Mouse (Mus musculus): ENCODE results near the gene Speg.

Gene Speg

DNA sequence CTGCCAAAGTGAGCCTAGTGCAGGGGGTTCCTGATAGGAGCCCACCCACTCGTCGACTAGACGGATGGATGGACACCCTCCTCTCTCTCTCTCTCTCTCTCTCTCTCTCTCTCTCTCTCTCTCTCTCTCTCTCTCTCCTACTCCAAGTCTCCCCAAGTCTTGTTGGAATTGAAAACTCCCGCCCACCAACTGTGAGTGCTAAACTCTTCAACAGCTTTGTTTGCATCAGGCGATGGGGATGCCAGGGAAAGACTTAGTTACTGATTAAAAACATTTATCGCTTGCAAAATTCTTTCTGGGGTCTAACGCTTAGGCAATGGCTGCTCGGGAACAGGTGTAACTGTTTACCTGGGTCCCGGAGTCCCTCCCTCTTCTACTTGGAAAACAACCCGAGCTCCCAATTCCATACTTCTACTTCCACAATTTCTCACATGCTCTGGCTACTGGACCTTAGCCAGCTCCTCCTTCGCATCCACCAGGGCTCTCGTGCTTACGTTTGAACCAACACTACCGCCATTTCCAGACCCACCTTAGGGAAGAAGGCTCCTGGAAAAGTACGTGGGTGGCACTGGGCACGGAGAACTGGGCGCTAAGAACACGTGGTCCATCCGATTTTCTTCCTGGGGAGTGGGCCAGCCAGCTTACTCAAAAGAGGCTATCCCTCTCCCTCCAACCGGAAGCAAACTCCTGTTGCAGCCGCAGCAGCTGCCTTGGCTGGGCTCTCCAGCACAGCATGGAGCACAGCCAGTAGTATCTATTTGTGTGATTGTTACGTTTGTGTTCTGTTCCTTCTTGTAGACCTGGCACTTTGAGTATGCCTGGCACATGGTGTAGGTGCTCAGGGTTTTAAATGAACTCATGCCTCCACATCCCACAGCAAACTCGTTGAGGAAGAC is 83.9 kb downstream of the Speg start:
- DNase-seq (ENCODE audit: low read depth, low spot score), result no peak

DNA sequence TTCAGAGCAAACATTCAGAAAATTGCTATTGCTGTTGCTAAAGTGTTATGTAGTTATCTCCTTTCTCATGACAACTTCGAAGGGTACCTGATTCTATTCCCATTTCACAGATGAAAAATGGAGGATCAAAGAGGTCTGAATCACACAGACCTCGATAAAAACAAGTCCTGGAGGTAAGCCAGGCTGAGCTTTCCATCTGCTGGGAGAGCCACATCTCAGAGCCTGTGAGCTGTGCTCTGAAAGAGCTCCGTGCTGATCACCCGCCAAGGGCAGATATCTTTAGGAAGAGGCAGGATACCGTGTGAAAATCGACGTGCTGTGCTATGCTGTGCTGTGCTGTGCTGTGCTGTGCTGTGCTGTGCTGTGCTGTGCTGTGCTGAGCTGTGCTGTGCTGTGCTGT is 85.2 kb downstream of the Speg start:
- DNase-seq (ENCODE audit: low read depth, low spot score), result no peak

DNA sequence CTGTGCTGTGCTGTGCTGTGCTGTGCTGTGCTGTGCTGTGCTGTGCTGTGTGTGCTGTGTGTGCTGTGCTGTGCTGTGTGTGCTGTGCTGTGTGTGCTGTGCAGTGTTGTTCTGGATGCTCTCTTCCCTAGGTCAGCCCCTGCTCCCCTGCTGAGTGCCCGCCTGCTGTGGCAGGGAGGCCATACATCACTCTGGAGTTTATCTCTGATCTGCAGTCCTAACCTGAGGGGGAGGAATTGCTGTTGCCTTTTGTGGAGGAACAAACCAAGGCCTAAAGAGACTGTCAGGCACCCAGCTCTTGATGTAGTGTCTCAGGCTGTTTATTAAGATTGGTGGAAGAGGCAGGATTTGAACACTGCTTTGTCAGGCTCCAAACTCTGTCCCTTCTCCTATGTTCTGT is 87.5 kb downstream of the Speg start:
- no peak for DNase-seq (ENCODE audit: low read depth, low spot score)

- no peak for DNase-seq (ENCODE audit: low read depth, low spot score)
These were observed 88.6 kb downstream of the Speg start for GRCm38 (mm10) chr1:75463652-75464204.

DNA sequence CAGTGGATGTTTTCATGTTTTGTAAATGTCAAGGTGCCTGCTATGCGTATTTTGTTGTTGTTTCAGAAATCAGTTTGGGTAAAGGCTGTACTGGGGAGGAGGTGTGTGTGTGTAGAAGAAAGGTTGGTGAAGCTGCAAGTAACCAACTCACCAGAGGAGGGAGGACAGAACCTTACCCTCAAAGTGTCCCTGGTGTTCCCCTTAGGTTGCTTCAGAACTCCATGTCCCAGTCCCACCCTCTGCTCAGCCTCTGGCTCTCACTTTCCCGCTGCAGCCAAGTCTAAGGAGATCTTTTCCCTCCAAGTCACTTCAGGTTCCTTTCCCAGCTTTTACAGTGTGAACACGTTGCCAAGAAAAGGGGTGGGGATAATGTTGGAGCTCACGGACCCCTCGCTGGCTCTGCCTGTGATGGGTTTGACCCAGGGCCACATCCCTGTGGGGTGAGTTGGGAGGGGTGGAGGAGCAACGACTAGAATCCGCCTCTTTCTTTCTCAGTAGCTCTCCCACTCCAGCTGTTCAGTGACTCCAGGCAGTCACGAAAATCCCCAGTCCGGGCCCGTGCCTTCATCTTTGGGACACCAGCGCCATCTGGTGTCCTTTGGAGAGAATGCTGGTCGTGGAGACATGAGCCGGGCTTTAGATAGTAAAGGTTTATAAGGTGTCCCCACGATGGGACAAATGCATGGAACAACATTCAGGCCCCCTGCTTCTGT is 92.3 kb downstream of the Speg start:
- DNase-seq (ENCODE audit: low read depth, low spot score), result peak; percentile 67

DNA sequence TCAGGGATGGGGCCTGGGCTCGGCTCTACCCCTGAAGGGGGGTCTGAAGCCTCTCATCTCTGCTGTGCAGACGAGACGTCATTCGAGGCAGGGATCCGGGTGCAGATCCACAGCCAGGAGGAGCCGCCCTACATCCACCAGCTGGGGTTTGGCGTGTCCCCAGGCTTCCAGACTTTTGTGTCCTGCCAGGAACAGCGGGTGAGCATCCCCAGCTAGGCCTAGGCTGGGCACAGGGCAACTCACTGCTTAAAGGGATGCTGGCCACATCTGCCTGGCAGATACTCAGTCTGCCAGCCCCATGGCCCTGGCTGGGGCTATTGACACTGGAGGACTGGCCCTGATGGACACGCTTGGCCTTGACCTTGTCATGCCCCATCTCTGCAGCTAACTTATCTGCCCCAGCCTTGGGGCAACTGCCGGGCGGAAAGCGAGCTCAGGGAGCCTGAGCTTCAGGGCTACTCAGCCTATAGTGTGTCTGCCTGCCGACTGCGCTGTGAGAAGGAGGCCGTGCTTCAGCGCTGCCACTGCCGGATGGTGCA is 94.3 kb downstream of the Speg start:
- no peak for DNase-seq (ENCODE audit: low read depth, low spot score)

GRCm38 (mm10) chr1:75476441-75476840 is 101.3 kb downstream of the Speg start:
- DNase-seq (ENCODE audit: low read depth, low spot score), result no peak

- DNase-seq (ENCODE audit: low read depth, low spot score), result peak; percentile 81
These were observed 102.3 kb downstream of the Speg start for GRCm38 (mm10) chr1:75477264-75477965.

GRCm38 (mm10) chr1:75477966-75478290 is 102.8 kb downstream of the Speg start:
- DNase-seq (ENCODE audit: low read depth, low spot score), result peak; percentile 45

- no peak for DNase-seq (ENCODE audit: low read depth, low spot score)
These were observed 103.4 kb downstream of the Speg start for GRCm38 (mm10) chr1:75478497-75478896.

DNA sequence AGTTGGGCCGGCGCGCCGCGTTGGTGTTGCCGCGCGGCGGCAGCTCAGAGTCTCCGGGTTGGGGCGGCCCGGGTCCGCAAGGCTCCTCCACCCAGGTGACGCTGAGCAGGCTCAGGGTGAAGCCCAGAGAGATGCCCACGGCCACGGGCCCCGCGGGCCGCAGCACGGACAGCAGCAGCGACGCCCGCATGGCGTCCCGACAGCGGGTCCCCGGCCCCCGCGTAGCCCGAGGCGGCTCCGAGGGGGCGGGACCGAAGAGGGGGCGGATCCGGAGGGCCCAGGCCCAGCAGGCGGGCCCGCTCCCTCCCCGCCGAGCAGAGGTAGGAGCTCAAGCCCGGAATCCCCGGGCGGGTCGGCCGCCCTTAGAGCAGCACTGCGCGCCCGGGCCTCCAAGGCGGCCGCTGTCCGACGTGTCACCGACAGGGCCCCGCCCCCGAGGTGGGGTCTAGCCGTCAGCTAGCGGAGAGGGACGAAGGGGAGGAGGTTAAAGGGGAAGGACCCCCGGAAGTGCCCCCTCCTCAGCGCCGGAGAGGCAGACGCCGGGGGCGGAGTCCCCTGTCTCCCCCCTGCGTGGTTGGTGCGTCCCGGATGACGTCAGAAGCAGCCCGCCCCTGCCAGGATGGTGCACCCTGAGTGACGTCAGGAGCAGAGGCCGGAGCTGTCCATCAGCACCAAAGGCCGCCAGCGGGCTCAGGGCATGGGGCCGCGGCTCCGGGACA is 104.0 kb downstream of the Speg start, which contains the start of the genes Chpf and Tmem198:
Gene Chpf, minus strand, starts transcription at position 392 of the 719 bp plus-strand sequence.
Gene Tmem198, plus strand, starts transcription at position 617 of the 719 bp plus-strand sequence.
- peak; percentile 95 for DNase-seq (ENCODE audit: low read depth, low spot score)

DNA sequence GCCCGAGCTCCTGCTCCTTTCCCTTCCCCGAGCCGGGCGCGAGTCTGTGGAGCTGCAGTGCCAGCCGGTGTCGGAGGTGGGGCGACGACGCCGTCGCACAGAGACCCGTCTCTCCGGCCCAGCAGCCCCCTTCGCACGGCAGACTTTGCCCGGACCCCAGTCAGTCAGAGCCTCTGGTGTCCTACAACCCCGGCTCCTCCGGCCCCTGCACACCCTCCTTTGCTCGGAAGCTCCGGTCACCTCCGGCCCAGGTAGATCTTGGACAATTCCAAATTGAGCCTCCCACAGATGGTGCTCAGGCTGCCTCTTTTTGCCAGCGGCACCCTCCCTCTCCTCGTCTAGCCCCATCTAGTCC is 104.5 kb downstream of the Speg start:
- DNase-seq (ENCODE audit: low read depth, low spot score), result no peak

GRCm38 (mm10) chr1:75480036-75480435 is 104.9 kb downstream of the Speg start:
- DNase-seq (ENCODE audit: low read depth, low spot score), result no peak

DNA sequence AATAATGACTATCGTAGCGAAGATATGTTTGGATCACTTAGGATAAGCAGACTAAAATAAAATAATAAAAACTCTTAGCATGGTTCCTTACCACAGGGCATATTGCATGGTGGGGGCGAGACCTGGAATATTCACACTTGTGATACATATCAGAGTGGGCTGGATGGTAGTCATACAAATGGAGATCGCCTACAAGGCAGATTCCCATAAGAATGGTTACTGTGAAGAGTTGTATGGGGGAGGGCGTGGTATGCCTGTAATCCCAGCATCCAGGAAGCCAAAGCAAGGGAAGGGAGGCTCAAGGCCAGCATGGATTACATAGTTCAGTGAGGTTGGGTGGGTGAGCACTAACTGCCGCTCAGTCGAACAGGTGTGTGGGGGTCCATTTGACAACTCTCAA is 105.6 kb downstream of the Speg start:
- DNase-seq (ENCODE audit: low read depth, low spot score), result no peak
